Mouse (Mus musculus) lung, embryonic 16.5 days (tissue): ENCODE results near the gene F8. TPM values are rescaled to one million over a fixed set of nuclear protein-coding genes. Genes with fewer than 3 reads are reported as not detected.
"Not testable (repeated sequence)": the region's sequence is repeated elsewhere in the genome, so short reads cannot be mapped to it uniquely, and the experiment has no call there.

Source experiments
- ATAC-seq: fragments of 200-750 bp; cut with Nextera tagmentation; 2 replicates; pipeline ENCODE4 v1.8.0; 2017; ENCODE audit warnings: low read depth, mild to moderate bottlenecking, moderate library complexity
- H3K27ac ChIP-seq: fragments of 300-500 bp; sonication (generic); 2 replicates; pipeline ENCODE4 v1.5.1; 2014; ENCODE audit warnings: mild to moderate bottlenecking, control low read depth, low read length
- H3K27me3 ChIP-seq: fragments of 300-500 bp; sonication (generic); 2 replicates; pipeline ENCODE4 v1.6.1; 2014; ENCODE audit warnings: low read depth, low read length, mixed read lengths; ENCODE audit not compliant: control insufficient read depth, insufficient read depth
- H3K36me3 ChIP-seq: fragments of 300-500 bp; sonication (generic); 2 replicates; pipeline ENCODE4 v1.6.1; 2014; ENCODE audit warnings: low read length; ENCODE audit not compliant: control insufficient read depth, insufficient read depth
- H3K4me1 ChIP-seq: fragments of 300-500 bp; sonication (generic); replicated peaks from 2 replicates; pipeline ENCODE4 v1.6.1; 2014; ENCODE audit warnings: low read length, mixed read lengths; ENCODE audit not compliant: control insufficient read depth, insufficient read depth
- H3K4me2 ChIP-seq: fragments of 300-500 bp; sonication (generic); 2 replicates; pipeline ENCODE4 v1.6.1; 2014; ENCODE audit warnings: low read depth, low read length, control low read depth
- H3K4me3 ChIP-seq: fragments of 300-500 bp; sonication (generic); 2 replicates; pipeline ENCODE4 v1.5.1; 2014; ENCODE audit warnings: mild to moderate bottlenecking, low read length, control low read depth
- H3K9ac ChIP-seq: fragments of 300-500 bp; sonication (generic); 2 replicates; pipeline ENCODE4 v1.6.1; 2014; ENCODE audit warnings: low read length, control low read depth
- H3K9me3 ChIP-seq: fragments of 300-500 bp; sonication (generic); 2 replicates; pipeline ENCODE4 v1.6.1; 2016; ENCODE audit warnings: low read length; ENCODE audit not compliant: control insufficient read depth
- WGBS: fragments of 180-500 bp; shearing (Covaris S2); extraction: QIAGEN DNeasy Blood & Tissue Kit; methylation state at CpG from one replicate; pipeline ENCODE4 v1.1.7; 2014; 5-methylcytosine and 5-hydroxymethylcytosine counted together
- polyA plus RNA-seq: library from polyadenylated mRNA; unstranded; fragments of >200 nt; fragmentation: Nextera tagmentation; extraction: Ambion mirVana; gene quantifications from 2 replicates; pipeline ENCODE4 v1.2.1, GENCODE M21; 2015

F8 gene
- polyA plus RNA-seq, 1 experiment from 2014 or later: 2.4 TPM

- H3K36me3 ChIP-seq: no peaks in the 10 kb centered on the region
- H3K4me3 ChIP-seq: no peak overlapping the region
- ATAC-seq: no peak
- 68% methylated on average over 2 of the region's 2 CpGs for WGBS
- H3K4me1 ChIP-seq: no peaks in the 10 kb centered on the region
- no peaks in the 10 kb centered on the region for H3K9me3 ChIP-seq
- no peaks in the 10 kb centered on the region for H3K27me3 ChIP-seq
- no peak overlapping the region for H3K4me2 ChIP-seq
- no peak overlapping the region for H3K9ac ChIP-seq
- H3K27ac ChIP-seq: no peak overlapping the region
Observed at GRCm38 (mm10) chrX:75150304-75150703, 232.1 kb downstream of the F8 start.

GRCm38 (mm10) chrX:75148414-75148813 lies 234.0 kb downstream of the F8 start:
- no peak overlapping the region for H3K27ac ChIP-seq
- H3K27me3 ChIP-seq: no peaks in the 10 kb centered on the region
- H3K36me3 ChIP-seq: no peaks in the 10 kb centered on the region
- no peak overlapping the region for H3K4me2 ChIP-seq
- no peaks in the 10 kb centered on the region for H3K4me1 ChIP-seq
- no peak overlapping the region for H3K9ac ChIP-seq
- H3K4me3 ChIP-seq: no peak overlapping the region
- H3K9me3 ChIP-seq: no peaks in the 10 kb centered on the region
- WGBS: 40% methylated on average over 4 of the region's 4 CpGs
- ATAC-seq: no peak

GRCm38 (mm10) chrX:75143124-75143555 lies 239.3 kb downstream of the F8 start:
- H3K27me3 ChIP-seq, H3K9me3 ChIP-seq, H3K36me3 ChIP-seq, H3K4me1 ChIP-seq, H3K27ac ChIP-seq: not testable (repeated sequence)
- Histone ChIP-seq H3K4me2 (peak overlapping the region; percentile 56), H3K9ac (0 out of 2 replicates have a peak overlapping the region, but pooled peaks have one; percentile 43), H3K4me3 (peak overlapping the region; percentile 38)
- ATAC-seq: peak; percentile 74
- 21% methylated on average over 23 of the region's 42 CpGs for WGBS

GRCm38 (mm10) chrX:75138182-75138581 lies 244.2 kb downstream of the F8 start:
- Histone ChIP-seq H3K36me3 (no peaks in the 10 kb centered on the region), H3K4me1 (no peaks in the 10 kb centered on the region), H3K9me3 (no peaks in the 10 kb centered on the region), H3K27me3 (no peaks in the 10 kb centered on the region), H3K9ac (no peak overlapping the region), H3K4me2 (no peak overlapping the region), H3K27ac (no peak overlapping the region), H3K4me3 (no peak overlapping the region)
- ATAC-seq: no peak
- WGBS: 96% methylated on average over 2 of the region's 2 CpGs

- WGBS: 78% methylated on average over 2 of the region's 2 CpGs
- Histone ChIP-seq H3K9me3 (no peaks in the 10 kb centered on the region), H3K27ac (no peak overlapping the region)
Observed at GRCm38 (mm10) chrX:75137729-75138128, 244.7 kb downstream of the F8 start.

GRCm38 (mm10) chrX:75136938-75137337 lies 245.5 kb downstream of the F8 start:
- no peak overlapping the region for H3K4me3 ChIP-seq
- no peaks in the 10 kb centered on the region for H3K9me3 ChIP-seq
- no peak overlapping the region for H3K27ac ChIP-seq
- no peaks in the 10 kb centered on the region for H3K4me1 ChIP-seq
- ATAC-seq: no peak
- no peak overlapping the region for H3K9ac ChIP-seq
- no peak overlapping the region for H3K4me2 ChIP-seq
- no peaks in the 10 kb centered on the region for H3K27me3 ChIP-seq
- H3K36me3 ChIP-seq: no peaks in the 10 kb centered on the region

More at GRCm38 (mm10) chrX:75137729-75138128, 244.7 kb downstream of the F8 start:
- no peak for ATAC-seq
- Histone ChIP-seq H3K4me3 (no peak overlapping the region), H3K9ac (no peak overlapping the region), H3K27me3 (no peaks in the 10 kb centered on the region), H3K4me1 (no peaks in the 10 kb centered on the region), H3K4me2 (no peak overlapping the region), H3K36me3 (no peaks in the 10 kb centered on the region)

- H3K4me1 ChIP-seq: 0 out of 2 replicates have a peak, but pooled peaks cover 4% of the 10 kb centered on the region
- peak within 1 kb of the TSS; percentile 51 for H3K4me2 ChIP-seq
- no peaks in the 10 kb centered on the region for H3K27me3 ChIP-seq
- H3K9me3 ChIP-seq: no peaks in the 10 kb centered on the region
- H3K4me3 ChIP-seq: peak within 1 kb of the TSS; percentile 63
- H3K36me3 ChIP-seq: no peaks in the 10 kb centered on the region
- peak within 1 kb of the TSS; percentile 81 for H3K27ac ChIP-seq
- ATAC-seq: peak; percentile 99
- WGBS: 13% methylated on average over 36 of the region's 36 CpGs
- peak within 1 kb of the TSS; percentile 80 for H3K9ac ChIP-seq
Observed at GRCm38 (mm10) chrX:75130467-75131160, 251.8 kb downstream of the F8 start, which contains the start of gene Mpp1. Mpp1 (minus strand) TSS chrX:75131016.

- Histone ChIP-seq H3K4me1 (0 out of 2 replicates have a peak, but pooled peaks cover 4% of the 10 kb centered on the region), H3K4me2 (peak overlapping the region; percentile 43), H3K4me3 (0 out of 2 replicates have a peak overlapping the region, but pooled peaks have one; percentile 8), H3K9me3 (no peaks in the 10 kb centered on the region), H3K9ac (no peak overlapping the region), H3K27me3 (no peaks in the 10 kb centered on the region), H3K36me3 (no peaks in the 10 kb centered on the region), H3K27ac (no peak overlapping the region)
- no peak for ATAC-seq
- 46% methylated on average over 2 of the region's 2 CpGs for WGBS
Observed at GRCm38 (mm10) chrX:75129474-75129873, 252.9 kb downstream of the F8 start.

- H3K4me1 ChIP-seq: 0 out of 2 replicates have a peak, but pooled peaks cover 4% of the 10 kb centered on the region
- H3K4me3 ChIP-seq: no peak overlapping the region
- H3K9ac ChIP-seq: no peak overlapping the region
- no peaks in the 10 kb centered on the region for H3K27me3 ChIP-seq
- peak overlapping the region; percentile 52; the same call in 1 of the 2 replicates for H3K27ac ChIP-seq
- peak overlapping the region; percentile 29; the same call in 1 of the 2 replicates for H3K4me2 ChIP-seq
- no peaks in the 10 kb centered on the region for H3K36me3 ChIP-seq
- H3K9me3 ChIP-seq: no peaks in the 10 kb centered on the region
- peak; percentile 38; the same call in 1 of the 2 replicates for ATAC-seq
Observed at GRCm38 (mm10) chrX:75128333-75128980, 254.0 kb downstream of the F8 start.
